Mouse (Mus musculus) intestine, embryonic 15.5 days (tissue): Measurements from ENCODE around the gene Alox12b. TPM values are rescaled to one million over a fixed set of nuclear protein-coding genes. Genes with fewer than 3 reads are reported as not detected.

Experiments used
- ATAC-seq: fragments of 200-750 bp; cut with Nextera tagmentation; 2 replicates; pipeline ENCODE4 v1.8.0; 2017; ENCODE audit warnings: moderate TSS enrichment, moderate library complexity
- H3K27ac ChIP-seq: fragments of 300-500 bp; sonication (generic); 2 replicates; pipeline ENCODE4 v1.5.1; 2015; ENCODE audit warnings: mild to moderate bottlenecking, inconsistent platforms
- H3K27me3 ChIP-seq: fragments of 300-500 bp; sonication (generic); replicated peaks from 2 replicates; pipeline ENCODE4 v1.6.1; 2015; ENCODE audit warnings: inconsistent platforms
- H3K36me3 ChIP-seq: fragments of 300-500 bp; sonication (generic); 2 replicates; pipeline ENCODE4 v1.6.1; 2015; ENCODE audit warnings: inconsistent platforms
- H3K4me1 ChIP-seq: fragments of 300-500 bp; sonication (generic); replicated peaks from 2 replicates; pipeline ENCODE4 v1.6.1; 2015; ENCODE audit warnings: inconsistent platforms
- H3K4me2 ChIP-seq: fragments of 300-500 bp; sonication (generic); replicated peaks from 2 replicates; pipeline ENCODE4 v1.6.1; 2015; ENCODE audit warnings: mild to moderate bottlenecking, inconsistent platforms
- H3K4me3 ChIP-seq: fragments of 300-500 bp; sonication (generic); replicated peaks from 2 replicates; pipeline ENCODE4 v1.5.1; 2015; ENCODE audit warnings: inconsistent platforms
- H3K9ac ChIP-seq: fragments of 300-500 bp; sonication (generic); 2 replicates; pipeline ENCODE4 v1.6.1; 2015; ENCODE audit warnings: inconsistent platforms
- H3K9me3 ChIP-seq: fragments of 300-500 bp; sonication (generic); 2 replicates; pipeline ENCODE4 v1.6.1; 2016; ENCODE audit warnings: inconsistent platforms
- WGBS: fragments of 180-500 bp; shearing (Covaris S2); methylation state at CpG from one replicate; pipeline ENCODE4 v1.1.7; 2015; 5-methylcytosine and 5-hydroxymethylcytosine counted together
- polyA plus RNA-seq: library from polyadenylated mRNA; unstranded; fragments of >200 nt; fragmentation: Nextera tagmentation; extraction: Ambion mirVana; gene quantifications from 2 replicates; pipeline ENCODE4 v1.2.1, GENCODE M21; 2015

Alox12b gene
- 0.35 and 0.43 TPM in 2 replicates for polyA plus RNA-seq

- peak; percentile 20; the same call in 1 of the 2 replicates for ATAC-seq
- H3K4me2 ChIP-seq = peak within 1 kb of the TSS; percentile 24
- 4% methylated on average over 18 of the region's 18 CpGs for WGBS
- peaks cover 6% of the 10 kb centered on the region for H3K4me1 ChIP-seq
- peaks cover 32% of the 10 kb centered on the region for H3K27me3 ChIP-seq
- H3K36me3 ChIP-seq = no peaks in the 10 kb centered on the region
- 0 out of 2 replicates have a peak within 1 kb of the TSS, but pooled peaks have one; percentile 3 for H3K4me3 ChIP-seq
- H3K9ac ChIP-seq = no peak within 1 kb of the TSS
- H3K9me3 ChIP-seq = no peaks in the 10 kb centered on the region
- no peak within 1 kb of the TSS for H3K27ac ChIP-seq
Measured at GRCm38 (mm10) chr11:69156800-69157199, at the start of gene Alox12b. Gene Alox12b (plus strand): TSS chr11:69156989.

GRCm38 (mm10) chr11:69107676-69108075 is 49.1 kb upstream of the Alox12b start:
- Histone ChIP-seq H3K9me3 (no peaks in the 10 kb centered on the region), H3K36me3 (peaks cover 58% of the 10 kb centered on the region), H3K4me1 (0 out of 2 replicates have a peak, but pooled peaks cover 11% of the 10 kb centered on the region), H3K9ac (no peak overlapping the region), H3K4me3 (no peak overlapping the region), H3K4me2 (no peak overlapping the region), H3K27me3 (no peaks in the 10 kb centered on the region), H3K27ac (no peak overlapping the region)
- WGBS = 86% methylated on average over 11 of the region's 11 CpGs
- ATAC-seq = no peak

- ATAC-seq = no peak
- no peak overlapping the region for H3K27ac ChIP-seq
- H3K9me3 ChIP-seq = no peaks in the 10 kb centered on the region
- 0 out of 2 replicates have a peak, but pooled peaks cover 11% of the 10 kb centered on the region for H3K4me1 ChIP-seq
- H3K27me3 ChIP-seq = no peaks in the 10 kb centered on the region
- H3K9ac ChIP-seq = no peak overlapping the region
- WGBS = 92% methylated on average over 9 of the region's 9 CpGs
- H3K4me2 ChIP-seq = no peak overlapping the region
- peaks cover 53% of the 10 kb centered on the region for H3K36me3 ChIP-seq
- H3K4me3 ChIP-seq = no peak overlapping the region
Measured at GRCm38 (mm10) chr11:69108223-69108622, 48.6 kb upstream of the Alox12b start.

- H3K9ac ChIP-seq = no peak overlapping the region
- ATAC-seq = no peak
- H3K27ac ChIP-seq = no peak overlapping the region
- no peak overlapping the region for H3K4me3 ChIP-seq
- 0 out of 2 replicates have a peak, but pooled peaks cover 11% of the 10 kb centered on the region for H3K4me1 ChIP-seq
- no peaks in the 10 kb centered on the region for H3K27me3 ChIP-seq
- WGBS = 84% methylated on average over 13 of the region's 13 CpGs
- no peaks in the 10 kb centered on the region for H3K9me3 ChIP-seq
- no peak overlapping the region for H3K4me2 ChIP-seq
- H3K36me3 ChIP-seq = peaks cover 43% of the 10 kb centered on the region
Measured at GRCm38 (mm10) chr11:69109032-69109900, 47.5 kb upstream of the Alox12b start.

GRCm38 (mm10) chr11:69110319-69111046 is 46.3 kb upstream of the Alox12b start:
- H3K9me3 ChIP-seq = no peaks in the 10 kb centered on the region
- 0 out of 2 replicates have a peak overlapping the region, but pooled peaks have one; percentile 11 for H3K27ac ChIP-seq
- H3K36me3 ChIP-seq = peaks cover 33% of the 10 kb centered on the region
- H3K4me2 ChIP-seq = peak overlapping the region; percentile 58
- peak overlapping the region; percentile 37 for H3K4me3 ChIP-seq
- H3K4me1 ChIP-seq = 0 out of 2 replicates have a peak, but pooled peaks cover 11% of the 10 kb centered on the region
- WGBS = 1% methylated on average over 30 of the region's 30 CpGs
- peak; percentile 81 for ATAC-seq
- H3K9ac ChIP-seq = peak overlapping the region; percentile 29; the same call in 1 of the 2 replicates
- H3K27me3 ChIP-seq = no peaks in the 10 kb centered on the region

- 0 out of 2 replicates have a peak, but pooled peaks cover 11% of the 10 kb centered on the region for H3K4me1 ChIP-seq
- no peaks in the 10 kb centered on the region for H3K9me3 ChIP-seq
- peak overlapping the region; percentile 58 for H3K4me2 ChIP-seq
- ATAC-seq = peak; percentile 18; the same call in 1 of the 2 replicates
- H3K4me3 ChIP-seq = peak overlapping the region; percentile 37
- H3K36me3 ChIP-seq = peaks cover 25% of the 10 kb centered on the region
- 10% methylated on average over 21 of the region's 21 CpGs for WGBS
- no peaks in the 10 kb centered on the region for H3K27me3 ChIP-seq
- H3K9ac ChIP-seq = peak overlapping the region; percentile 29; the same call in 1 of the 2 replicates
- H3K27ac ChIP-seq = no peak overlapping the region
Measured at GRCm38 (mm10) chr11:69111051-69111810, 45.6 kb upstream of the Alox12b start.

GRCm38 (mm10) chr11:69111865-69112264 is 44.9 kb upstream of the Alox12b start:
- Histone ChIP-seq H3K27ac (no peak overlapping the region), H3K27me3 (no peaks in the 10 kb centered on the region), H3K9ac (no peak overlapping the region), H3K4me2 (no peak overlapping the region), H3K36me3 (peaks cover 19% of the 10 kb centered on the region), H3K9me3 (no peaks in the 10 kb centered on the region), H3K4me1 (0 out of 2 replicates have a peak, but pooled peaks cover 12% of the 10 kb centered on the region), H3K4me3 (no peak overlapping the region)
- ATAC-seq = no peak
- WGBS = 61% methylated on average over 4 of the region's 4 CpGs

GRCm38 (mm10) chr11:69114018-69114417 is 42.8 kb upstream of the Alox12b start:
- Histone ChIP-seq H3K9ac (no peak overlapping the region), H3K27ac (no peak overlapping the region), H3K4me2 (no peak overlapping the region), H3K27me3 (no peaks in the 10 kb centered on the region), H3K4me1 (peaks cover 20% of the 10 kb centered on the region), H3K36me3 (peaks cover 2% of the 10 kb centered on the region), H3K9me3 (no peaks in the 10 kb centered on the region), H3K4me3 (no peak overlapping the region)
- ATAC-seq = no peak
- 71% methylated on average over 3 of the region's 3 CpGs for WGBS

- no peak overlapping the region for H3K9ac ChIP-seq
- no peak overlapping the region for H3K4me3 ChIP-seq
- no peak overlapping the region for H3K4me2 ChIP-seq
- no peaks in the 10 kb centered on the region for H3K9me3 ChIP-seq
- no peaks in the 10 kb centered on the region for H3K36me3 ChIP-seq
- no peak for ATAC-seq
- no peaks in the 10 kb centered on the region for H3K27me3 ChIP-seq
- 83% methylated on average over 3 of the region's 3 CpGs for WGBS
- H3K27ac ChIP-seq = no peak overlapping the region
- peaks cover 21% of the 10 kb centered on the region for H3K4me1 ChIP-seq
Measured at GRCm38 (mm10) chr11:69114621-69115020, 42.2 kb upstream of the Alox12b start.

- H3K4me3 ChIP-seq = no peak overlapping the region
Measured at GRCm38 (mm10) chr11:69116843-69117242, 39.9 kb upstream of the Alox12b start.

GRCm38 (mm10) chr11:69117737-69118695 is 38.8 kb upstream of the Alox12b start:
- Histone ChIP-seq H3K27me3 (no peaks in the 10 kb centered on the region), H3K27ac (peak overlapping the region; percentile 72), H3K9me3 (no peaks in the 10 kb centered on the region), H3K36me3 (no peaks in the 10 kb centered on the region), H3K9ac (peak overlapping the region; percentile 65), H3K4me1 (peaks cover 37% of the 10 kb centered on the region), H3K4me2 (peak overlapping the region; percentile 86), H3K4me3 (peak overlapping the region; percentile 76)
- WGBS = under 1% methylated on average over 45 of the region's 45 CpGs
- peak; percentile 42 for ATAC-seq

More at GRCm38 (mm10) chr11:69116843-69117242, 39.9 kb upstream of the Alox12b start:
- no peak overlapping the region for H3K9ac ChIP-seq
- 51% methylated on average over 5 of the region's 5 CpGs for WGBS
- H3K27ac ChIP-seq = no peak overlapping the region
- H3K9me3 ChIP-seq = no peaks in the 10 kb centered on the region
- no peaks in the 10 kb centered on the region for H3K36me3 ChIP-seq
- H3K27me3 ChIP-seq = no peaks in the 10 kb centered on the region
- no peak for ATAC-seq
- H3K4me1 ChIP-seq = peaks cover 35% of the 10 kb centered on the region
- H3K4me2 ChIP-seq = peak overlapping the region; percentile 86; the same call in 1 of the 2 replicates
